Mouse (Mus musculus): ENCODE results near the gene Cdc14a. TPM values are rescaled to one million over a fixed set of nuclear protein-coding genes. Genes with fewer than 3 reads are reported as not detected.
A peak's percentile ranks its signal among the peaks of the same experiment; 100 is the strongest.
"Not testable (repeated sequence)": the region's sequence is repeated elsewhere in the genome, so short reads cannot be mapped to it uniquely, and the experiment has no call there.

The Cdc14a gene
- polyA plus RNA-seq, 1 experiment from 2014 or later, result 11.9 TPM

DNA sequence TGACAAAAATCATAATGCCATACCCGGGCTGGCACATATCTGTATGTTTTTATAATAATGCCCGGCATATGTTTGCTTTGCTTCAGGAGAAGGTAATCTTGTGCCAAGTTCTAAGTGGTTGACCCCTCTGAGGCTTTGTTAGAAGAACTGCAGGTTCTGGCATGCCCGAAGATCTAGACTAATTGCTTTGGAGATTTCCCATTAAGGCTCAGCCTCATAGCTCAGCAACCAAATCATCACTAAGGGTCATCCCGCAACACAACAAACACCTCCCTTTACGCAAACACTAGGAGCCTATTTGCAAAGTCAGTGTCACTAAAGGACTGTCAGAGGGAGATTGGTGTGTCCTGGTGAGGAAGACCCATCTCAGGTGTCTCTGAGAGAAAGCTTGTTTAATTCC is 62.7 kb downstream of the Cdc14a start:
- WGBS, result 92% methylated on average over 5 of the region's 5 CpGs
- no peak overlapping the region for H3K4me3 ChIP-seq
- H3K4me2 ChIP-seq, result no peak overlapping the region
- H3K9me3 ChIP-seq (replicated peaks), result no peaks in the 10 kb centered on the region
- H3K9ac ChIP-seq, result no peak overlapping the region
- no peaks in the 10 kb centered on the region for H3K27me3 ChIP-seq
- no peak for ATAC-seq
- H3K36me3 ChIP-seq (ENCODE audit: poor library complexity, severe bottlenecking), result peaks cover 10% of the 10 kb centered on the region
- no peak overlapping the region for H3K27ac ChIP-seq
- no peaks in the 10 kb centered on the region for H3K4me1 ChIP-seq

DNA sequence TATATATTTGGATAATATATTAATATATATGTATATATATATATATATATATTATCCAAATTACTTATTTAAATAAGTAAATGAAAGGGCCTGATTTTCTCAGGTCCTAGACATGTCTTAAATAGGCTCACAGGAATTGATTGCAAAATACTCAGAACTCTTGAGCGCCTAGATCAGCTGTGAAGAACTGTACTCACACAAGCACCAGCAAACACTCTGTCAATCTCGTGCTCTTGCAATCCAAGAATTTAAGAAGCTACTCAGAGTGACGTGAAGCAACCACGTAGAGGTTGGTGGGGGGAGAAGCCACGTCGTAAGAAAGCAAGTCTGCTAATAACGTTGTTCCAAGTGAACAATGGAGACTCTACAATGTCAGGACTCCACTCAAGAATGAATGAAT is 66.0 kb downstream of the Cdc14a start:
- Histone ChIP-seq H3K4me3 (no peak overlapping the region), H3K36me3 (ENCODE audit: poor library complexity, severe bottlenecking) (no peaks in the 10 kb centered on the region), H3K9me3 (replicated peaks) (no peaks in the 10 kb centered on the region), H3K27ac (no peak overlapping the region), H3K9ac (no peak overlapping the region), H3K4me2 (no peak overlapping the region), H3K4me1 (no peaks in the 10 kb centered on the region), H3K27me3 (no peaks in the 10 kb centered on the region)
- ATAC-seq, result no peak
- 89% methylated on average over 7 of the region's 7 CpGs for WGBS

DNA sequence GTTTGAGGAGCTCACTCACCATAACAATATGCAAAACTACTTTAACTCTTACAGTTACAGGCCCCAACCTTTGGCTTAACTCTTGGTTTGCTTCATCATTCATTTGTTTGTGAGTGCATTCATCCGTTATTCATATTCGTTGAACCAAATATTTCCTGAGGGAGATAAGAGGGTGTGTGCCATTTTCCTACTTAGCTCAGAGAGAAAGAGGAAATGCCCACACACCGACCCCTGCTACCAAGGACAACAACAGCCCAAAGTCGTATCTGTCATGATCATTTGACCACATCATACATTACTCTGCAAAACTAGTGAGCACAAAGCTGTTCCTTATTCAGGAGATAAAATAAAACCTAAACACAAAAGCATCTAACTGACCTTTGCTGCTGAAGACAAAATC is 66.7 kb downstream of the Cdc14a start:
- Histone ChIP-seq H3K9me3 (replicated peaks) (no peaks in the 10 kb centered on the region), H3K27me3 (no peaks in the 10 kb centered on the region), H3K27ac (no peak overlapping the region), H3K4me2 (no peak overlapping the region), H3K36me3 (ENCODE audit: poor library complexity, severe bottlenecking) (no peaks in the 10 kb centered on the region), H3K4me1 (no peaks in the 10 kb centered on the region), H3K9ac (no peak overlapping the region), H3K4me3 (no peak overlapping the region)
- 88% methylated on average over 4 of the region's 4 CpGs for WGBS
- ATAC-seq, result no peak

DNA sequence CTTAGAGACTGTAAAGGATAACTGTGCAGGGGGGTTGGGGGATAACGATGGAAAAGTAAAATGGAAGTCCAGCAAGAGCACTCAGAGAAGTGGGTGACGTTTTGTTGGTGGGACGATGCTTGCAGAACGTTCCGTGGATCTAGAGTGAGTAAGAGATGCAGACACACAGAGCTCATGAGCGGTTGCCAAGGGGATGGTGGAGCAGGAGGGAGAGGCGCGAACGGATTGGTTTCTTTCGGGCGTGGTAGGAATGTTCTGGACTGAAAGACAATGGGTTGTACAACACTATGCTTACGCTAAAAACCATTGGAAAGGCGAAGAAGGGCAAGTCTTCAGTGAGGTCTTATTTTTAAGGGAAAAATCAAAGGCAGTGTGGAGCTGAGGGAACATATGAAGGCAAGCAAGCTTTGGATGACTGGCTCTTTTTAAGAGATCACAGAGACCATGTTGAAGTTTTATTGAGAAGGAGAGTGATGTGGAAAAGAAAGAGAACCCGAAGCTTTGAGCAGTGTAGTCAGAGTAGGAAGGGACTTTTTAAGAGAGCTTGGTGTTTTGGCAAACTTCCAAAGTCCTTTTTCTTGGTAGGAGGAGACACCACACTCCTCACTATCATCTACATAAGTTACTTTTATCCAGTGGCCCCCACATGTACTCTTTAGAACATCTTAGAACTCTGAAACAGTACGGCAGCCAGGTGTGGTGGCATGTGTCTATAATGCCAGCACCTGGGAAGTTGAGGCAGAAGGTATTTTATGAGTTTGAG is 68.6 kb downstream of the Cdc14a start:
- no peak for ATAC-seq
- 93% methylated on average over 15 of the region's 15 CpGs for WGBS

DNA sequence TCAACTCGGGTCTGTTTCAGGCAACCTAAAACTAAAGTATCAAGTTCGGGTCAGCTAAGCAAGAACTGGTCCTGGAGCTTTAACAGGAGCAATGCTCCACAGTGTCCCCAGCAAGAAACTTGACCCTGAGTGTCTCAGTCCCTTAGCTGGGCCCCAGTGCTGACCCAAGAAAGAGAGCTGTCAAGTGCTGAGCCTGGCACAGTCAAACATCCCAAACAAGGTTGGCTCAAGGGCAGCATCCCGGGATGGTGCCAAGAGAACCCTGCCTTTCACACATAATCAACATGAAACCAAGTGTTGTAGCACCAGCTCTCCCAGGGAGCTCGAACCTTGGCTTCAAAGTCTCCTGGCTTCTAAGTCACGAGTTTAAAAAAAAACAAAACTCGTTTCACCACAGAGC is 71.3 kb downstream of the Cdc14a start:
- no peak overlapping the region for H3K4me3 ChIP-seq
- H3K36me3 ChIP-seq (ENCODE audit: poor library complexity, severe bottlenecking), result no peaks in the 10 kb centered on the region
- H3K27me3 ChIP-seq, result no peaks in the 10 kb centered on the region
- H3K4me2 ChIP-seq, result no peak overlapping the region
- no peaks in the 10 kb centered on the region for H3K9me3 ChIP-seq (replicated peaks)
- no peak for ATAC-seq
- no peak overlapping the region for H3K27ac ChIP-seq
- peaks cover 4% of the 10 kb centered on the region; the same call in 1 of the 2 replicates for H3K4me1 ChIP-seq
- 85% methylated on average over 6 of the region's 6 CpGs for WGBS
- no peak overlapping the region for H3K9ac ChIP-seq

More for the DNA sequence above, 68.6 kb downstream of the Cdc14a start:
- no peak overlapping the region for H3K4me3 ChIP-seq
- peaks cover 4% of the 10 kb centered on the region; the same call in 1 of the 2 replicates for H3K4me1 ChIP-seq
- no peaks in the 10 kb centered on the region for H3K27me3 ChIP-seq
- H3K9me3 ChIP-seq (replicated peaks), result no peaks in the 10 kb centered on the region
- H3K9ac ChIP-seq, result no peak overlapping the region
- no peaks in the 10 kb centered on the region for H3K36me3 ChIP-seq (ENCODE audit: poor library complexity, severe bottlenecking)
- no peak overlapping the region for H3K4me2 ChIP-seq
- H3K27ac ChIP-seq, result no peak overlapping the region

DNA sequence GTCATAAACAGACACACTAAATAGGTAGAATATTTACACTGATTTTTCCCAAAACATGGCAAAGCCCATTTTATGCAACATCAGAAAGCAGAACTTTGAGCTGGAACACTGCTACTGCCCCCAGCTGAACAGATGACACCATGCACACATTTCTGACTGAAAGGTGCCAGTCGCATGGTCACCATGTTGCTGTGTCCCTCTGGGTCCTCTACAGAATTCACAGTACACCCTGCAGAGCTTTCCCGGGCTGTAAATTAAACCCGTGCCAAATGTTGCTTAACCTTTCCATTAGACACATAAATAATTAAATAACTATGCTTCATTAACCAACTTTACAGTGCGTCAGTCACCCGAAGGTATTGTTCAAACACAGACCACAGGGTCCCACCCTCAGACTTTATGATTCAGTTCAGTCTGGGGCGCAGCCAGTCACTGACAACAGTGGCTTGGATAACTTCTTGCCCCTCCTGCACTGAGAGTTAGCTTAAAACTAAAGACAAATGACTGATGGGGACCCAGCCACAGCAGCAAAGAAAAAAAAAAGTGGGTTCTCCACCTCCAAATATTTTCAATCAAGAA is 73.4 kb downstream of the Cdc14a start:
- 48% methylated on average over 6 of the region's 6 CpGs for WGBS
- peaks cover 2% of the 10 kb centered on the region; the same call in 1 of the 2 replicates for H3K36me3 ChIP-seq (ENCODE audit: poor library complexity, severe bottlenecking)
- H3K4me1 ChIP-seq, result peaks cover 4% of the 10 kb centered on the region; the same call in 1 of the 2 replicates
- ATAC-seq, result no peak
- H3K9ac ChIP-seq, result no peak overlapping the region
- H3K9me3 ChIP-seq (replicated peaks), result no peaks in the 10 kb centered on the region
- no peak overlapping the region for H3K27ac ChIP-seq
- no peaks in the 10 kb centered on the region for H3K27me3 ChIP-seq
- H3K4me2 ChIP-seq, result no peak overlapping the region
- no peak overlapping the region for H3K4me3 ChIP-seq

DNA sequence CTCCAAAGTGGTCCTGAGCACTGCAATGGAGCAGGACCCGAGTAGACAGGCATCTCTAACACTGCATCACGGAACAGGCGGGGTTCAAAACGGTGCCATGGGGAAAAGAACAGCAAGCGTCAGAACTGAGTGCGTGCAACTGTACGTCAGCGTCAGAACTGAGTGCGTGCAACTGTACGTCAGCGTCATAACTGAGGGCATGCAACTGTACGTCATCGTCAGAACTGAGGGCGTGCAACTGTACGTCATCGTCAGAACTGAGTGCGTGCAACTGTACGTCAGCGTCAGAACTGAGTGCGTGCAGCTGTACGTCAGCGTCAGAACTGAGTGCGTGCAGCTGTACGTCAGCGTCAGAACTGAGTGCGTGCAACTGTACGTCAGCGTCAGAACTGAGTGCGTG is 76.3 kb downstream of the Cdc14a start:
- not testable (repeated sequence) for H3K4me3 ChIP-seq; H3K4me1 ChIP-seq; H3K27me3 ChIP-seq; H3K27ac ChIP-seq; H3K4me2 ChIP-seq; H3K9me3 ChIP-seq (replicated peaks); H3K9ac ChIP-seq; ATAC-seq
- peaks cover 15% of the 10 kb centered on the region; the same call in 1 of the 2 replicates for H3K36me3 ChIP-seq (ENCODE audit: poor library complexity, severe bottlenecking)
- WGBS, result 97% methylated on average over 29 of the region's 29 CpGs

DNA sequence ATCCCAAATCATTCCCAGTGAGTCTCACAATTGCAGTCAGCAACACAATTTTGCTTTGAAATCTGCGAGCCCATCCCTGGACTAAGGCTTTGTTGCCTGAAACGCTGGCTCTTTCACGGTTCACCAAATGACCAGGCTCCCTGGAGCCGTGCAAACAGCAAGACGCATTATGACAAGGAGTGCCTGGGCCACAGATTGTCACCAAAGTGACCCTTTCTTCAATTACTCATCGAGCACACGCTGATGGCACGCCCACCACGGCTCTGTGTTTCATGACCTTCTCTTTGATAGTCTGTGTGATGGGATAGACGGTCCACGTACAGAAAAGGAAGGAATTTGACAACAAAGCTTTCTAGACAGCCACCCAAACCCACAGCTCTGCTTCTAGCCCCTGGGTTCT is 78.6 kb downstream of the Cdc14a start:
- peak; percentile 57 for ATAC-seq
- no peaks in the 10 kb centered on the region for H3K27me3 ChIP-seq
- H3K4me1 ChIP-seq, result no peaks in the 10 kb centered on the region
- H3K27ac ChIP-seq, result peak overlapping the region; percentile 35; the same call in 1 of the 2 replicates
- peaks cover 15% of the 10 kb centered on the region; the same call in 1 of the 2 replicates for H3K36me3 ChIP-seq (ENCODE audit: poor library complexity, severe bottlenecking)
- H3K4me3 ChIP-seq, result no peak overlapping the region
- WGBS, result 74% methylated on average over 11 of the region's 11 CpGs
- H3K4me2 ChIP-seq, result no peak overlapping the region
- no peaks in the 10 kb centered on the region for H3K9me3 ChIP-seq (replicated peaks)
- H3K9ac ChIP-seq, result no peak overlapping the region

DNA sequence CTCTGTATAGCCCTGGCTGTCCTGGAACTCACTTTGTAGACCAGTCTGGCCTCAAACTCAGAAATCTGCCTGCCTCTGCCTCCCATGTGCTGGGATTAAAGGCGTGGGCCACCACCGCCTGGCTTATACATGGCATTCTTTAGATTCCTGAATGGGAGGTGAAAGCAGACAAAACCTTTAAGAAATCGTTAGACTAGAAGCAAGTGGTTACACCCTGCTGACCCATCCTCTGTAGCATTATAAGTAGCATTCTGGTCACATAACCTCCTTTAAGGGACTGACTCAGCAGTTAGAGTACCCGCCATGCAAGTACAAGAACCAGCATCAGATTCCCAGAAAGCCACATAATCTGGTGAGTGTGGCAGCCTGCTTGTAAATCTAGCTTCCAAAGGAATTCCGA is 81.6 kb downstream of the Cdc14a start:
- no peak overlapping the region for H3K4me3 ChIP-seq
- peaks cover 15% of the 10 kb centered on the region; the same call in 1 of the 2 replicates for H3K36me3 ChIP-seq (ENCODE audit: poor library complexity, severe bottlenecking)
- H3K9me3 ChIP-seq (replicated peaks), result no peaks in the 10 kb centered on the region
- 77% methylated on average over 5 of the region's 5 CpGs for WGBS
- ATAC-seq, result no peak
- H3K27me3 ChIP-seq, result no peaks in the 10 kb centered on the region
- H3K27ac ChIP-seq, result no peak overlapping the region
- no peaks in the 10 kb centered on the region for H3K4me1 ChIP-seq
- no peak overlapping the region for H3K9ac ChIP-seq
- H3K4me2 ChIP-seq, result no peak overlapping the region

DNA sequence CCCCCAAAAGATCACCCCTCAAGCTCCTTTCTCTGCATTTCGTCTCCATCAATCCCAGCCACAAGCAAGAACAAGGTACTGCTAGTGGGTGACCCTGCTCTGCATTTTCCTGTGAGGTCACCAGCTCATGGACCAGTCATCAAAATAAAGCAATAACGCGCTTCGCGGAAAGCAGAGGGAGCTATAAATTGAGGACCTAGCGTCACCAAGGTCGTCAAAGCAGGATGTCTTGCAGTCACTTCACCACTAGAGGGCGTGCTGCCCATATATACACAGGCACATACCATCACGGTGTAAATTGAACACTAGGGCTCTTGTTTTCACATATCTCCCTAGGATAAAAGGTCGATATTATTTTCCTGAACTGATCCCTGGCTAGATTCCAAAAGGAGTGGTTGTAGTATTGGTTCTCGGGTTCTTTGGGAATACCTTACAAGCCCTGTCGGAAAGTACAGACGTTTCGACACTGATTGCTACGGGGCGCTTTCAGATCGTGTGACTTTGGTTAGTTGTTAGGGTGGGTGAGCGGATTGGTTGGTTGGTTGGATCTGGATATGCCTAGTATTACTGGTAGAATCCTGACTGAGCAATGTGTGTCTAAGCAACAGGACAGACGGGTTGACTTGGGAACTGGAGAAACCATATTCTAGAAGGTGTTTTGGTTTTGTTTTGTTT is 82.7 kb downstream of the Cdc14a start:
- Histone ChIP-seq H3K27me3 (no peaks in the 10 kb centered on the region), H3K4me1 (no peaks in the 10 kb centered on the region), H3K9me3 (replicated peaks) (no peaks in the 10 kb centered on the region), H3K36me3 (ENCODE audit: poor library complexity, severe bottlenecking) (peaks cover 20% of the 10 kb centered on the region; the same call in 1 of the 2 replicates), H3K9ac (no peak overlapping the region), H3K4me2 (no peak overlapping the region), H3K4me3 (no peak overlapping the region), H3K27ac (no peak overlapping the region)
- WGBS, result 52% methylated on average over 19 of the region's 19 CpGs
- peak; percentile 79 for ATAC-seq

DNA sequence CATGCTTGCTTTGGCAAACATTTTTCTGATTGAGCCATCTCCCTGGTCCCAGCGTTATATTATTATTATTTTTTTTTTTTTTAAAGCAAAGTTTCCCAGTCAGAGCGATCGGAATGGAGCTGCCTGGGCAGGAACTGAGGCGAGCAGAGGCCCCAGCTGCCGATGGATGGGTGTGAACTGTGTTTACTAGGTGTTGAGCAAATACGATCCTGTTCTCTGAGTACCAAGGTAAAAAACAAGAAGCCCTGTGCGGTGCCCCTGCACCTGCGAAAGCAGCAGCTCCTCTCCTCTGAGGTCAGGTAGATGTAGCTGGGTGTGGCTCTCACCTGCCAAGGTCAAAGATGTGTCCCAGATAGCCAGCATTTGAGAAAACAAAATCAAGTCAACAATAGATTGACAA is 83.6 kb downstream of the Cdc14a start:
- Histone ChIP-seq H3K36me3 (ENCODE audit: poor library complexity, severe bottlenecking) (peaks cover 17% of the 10 kb centered on the region; the same call in 1 of the 2 replicates), H3K4me1 (no peaks in the 10 kb centered on the region), H3K9me3 (replicated peaks) (no peaks in the 10 kb centered on the region), H3K27ac (no peak overlapping the region), H3K9ac (no peak overlapping the region), H3K4me2 (no peak overlapping the region), H3K4me3 (no peak overlapping the region), H3K27me3 (no peaks in the 10 kb centered on the region)
- 92% methylated on average over 8 of the region's 8 CpGs for WGBS
- ATAC-seq, result no peak

DNA sequence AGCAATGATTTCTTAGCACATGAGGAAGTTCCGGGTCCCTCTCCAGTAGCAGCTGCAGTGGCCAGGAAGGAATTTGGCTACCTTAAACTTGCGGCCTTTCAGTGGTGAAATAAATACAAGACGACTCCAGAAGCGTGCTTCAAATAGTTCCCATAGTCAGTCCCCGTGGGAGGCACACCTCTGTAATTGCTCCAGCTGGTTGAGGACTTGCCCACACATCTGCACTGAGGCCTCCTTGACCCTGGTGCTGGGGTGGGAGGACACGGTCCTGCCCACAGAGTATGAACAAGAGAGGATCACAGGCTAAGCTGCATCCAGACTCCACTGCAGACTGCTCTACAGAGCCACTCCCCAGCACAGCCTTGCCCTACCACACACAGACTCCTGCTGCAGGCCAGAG is 85.2 kb downstream of the Cdc14a start:
- Histone ChIP-seq H3K27ac (no peak overlapping the region), H3K27me3 (no peaks in the 10 kb centered on the region), H3K4me3 (no peak overlapping the region), H3K4me2 (no peak overlapping the region), H3K9me3 (replicated peaks) (no peaks in the 10 kb centered on the region), H3K9ac (no peak overlapping the region), H3K4me1 (no peaks in the 10 kb centered on the region), H3K36me3 (ENCODE audit: poor library complexity, severe bottlenecking) (peaks cover 14% of the 10 kb centered on the region; the same call in 1 of the 2 replicates)
- WGBS, result 75% methylated on average over 6 of the region's 6 CpGs
- ATAC-seq, result no peak

All from forebrain, embryonic 13.5 days (tissue).